Mouse (Mus musculus): Measurements from ENCODE around the gene Mphosph9. TPM values are rescaled to one million over a fixed set of nuclear protein-coding genes. Genes with fewer than 3 reads are reported as not detected.
"Not testable (repeated sequence)": the region's sequence is repeated elsewhere in the genome, so short reads cannot be mapped to it uniquely, and the experiment has no call there.

Gene Mphosph9
- polyA plus RNA-seq, 1 experiment, result 21.7 TPM

DNA sequence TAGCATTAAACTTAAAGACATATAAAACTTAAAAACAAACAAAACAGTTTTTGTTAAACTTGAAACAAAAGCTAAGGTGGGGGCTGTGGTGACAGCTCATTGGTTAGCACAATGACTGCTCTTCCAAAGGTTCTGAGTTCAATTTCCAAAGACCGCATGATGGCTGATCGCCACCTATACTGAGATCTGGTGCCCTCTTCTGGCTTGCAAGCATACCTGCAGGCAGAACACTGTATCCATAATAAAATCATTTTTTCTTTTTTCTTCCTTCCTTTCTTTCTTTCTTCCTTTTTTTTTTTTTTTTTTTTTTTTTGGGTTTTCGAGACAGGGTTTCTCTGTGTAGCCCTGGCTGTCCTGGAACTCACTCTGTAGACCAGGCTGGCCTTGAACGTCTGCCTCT lies 28.5 kb downstream of the Mphosph9 start:
- H3K9ac ChIP-seq (ENCODE audit: low read depth, poor library complexity, severe bottlenecking); H3K27me3 ChIP-seq (ENCODE audit: control insufficient read depth, insufficient read depth, low read length, poor library complexity, severe bottlenecking); H3K27ac ChIP-seq (ENCODE audit: insufficient read depth, low read length); H3K36me3 ChIP-seq (ENCODE audit: control insufficient read depth, insufficient read depth, low read length, poor library complexity, severe bottlenecking); H3K9me3 ChIP-seq (replicated peaks; ENCODE audit: control insufficient read depth, insufficient read depth, low read length, poor library complexity, severe bottlenecking); H3K4me3 ChIP-seq (ENCODE audit: low read depth, low read length); H3K4me1 ChIP-seq (ENCODE audit: control insufficient read depth, insufficient read depth, low read length): not testable (repeated sequence)
- TF ChIP-seq CTCF (IDR thresholded peaks at IDR 0.05; ENCODE audit: low read depth, low read length), result peak; percentile 58

DNA sequence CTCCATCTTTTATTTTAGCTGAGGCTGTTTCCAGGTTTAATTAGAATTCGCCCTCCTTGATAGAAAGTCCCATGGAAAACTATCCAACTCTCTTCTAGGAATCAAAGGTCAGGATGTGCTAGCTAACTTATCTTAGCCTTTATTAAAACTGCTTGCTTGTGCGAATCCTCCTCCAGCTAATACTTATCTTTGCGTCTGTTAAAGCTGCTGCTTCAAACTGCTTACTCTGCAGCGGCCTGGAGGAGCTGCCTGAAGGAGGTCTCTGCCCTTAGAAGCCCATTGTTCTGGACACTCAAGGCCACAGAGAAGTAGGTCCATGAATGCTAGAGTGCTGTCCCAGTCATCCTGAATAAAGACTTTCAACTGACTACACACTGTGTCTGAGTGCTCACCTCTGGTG lies 31.3 kb downstream of the Mphosph9 start:
- Histone ChIP-seq H3K4me3 (ENCODE audit: low read depth, low read length) (no peak overlapping the region), H3K27me3 (ENCODE audit: control insufficient read depth, insufficient read depth, low read length, poor library complexity, severe bottlenecking) (no peaks in the 10 kb centered on the region), H3K4me1 (ENCODE audit: control insufficient read depth, insufficient read depth, low read length) (no peaks in the 10 kb centered on the region), H3K27ac (ENCODE audit: insufficient read depth, low read length) (no peak overlapping the region), H3K9me3 (replicated peaks; ENCODE audit: control insufficient read depth, insufficient read depth, low read length, poor library complexity, severe bottlenecking) (no peaks in the 10 kb centered on the region), H3K9ac (ENCODE audit: low read depth, poor library complexity, severe bottlenecking) (no peak overlapping the region), H3K36me3 (ENCODE audit: control insufficient read depth, insufficient read depth, low read length, poor library complexity, severe bottlenecking) (peaks cover 3% of the 10 kb centered on the region; the same call in 1 of the 2 replicates)
- no peak for TF ChIP-seq EP300 (IDR thresholded peaks at IDR 0.05; ENCODE audit: insufficient read depth, low read depth, low read length)
- no peak for TF ChIP-seq CTCF (IDR thresholded peaks at IDR 0.05; ENCODE audit: low read depth, low read length)
- no peak for TF ChIP-seq POLR2A (IDR thresholded peaks at IDR 0.05; ENCODE audit: insufficient read depth, low read length)

DNA sequence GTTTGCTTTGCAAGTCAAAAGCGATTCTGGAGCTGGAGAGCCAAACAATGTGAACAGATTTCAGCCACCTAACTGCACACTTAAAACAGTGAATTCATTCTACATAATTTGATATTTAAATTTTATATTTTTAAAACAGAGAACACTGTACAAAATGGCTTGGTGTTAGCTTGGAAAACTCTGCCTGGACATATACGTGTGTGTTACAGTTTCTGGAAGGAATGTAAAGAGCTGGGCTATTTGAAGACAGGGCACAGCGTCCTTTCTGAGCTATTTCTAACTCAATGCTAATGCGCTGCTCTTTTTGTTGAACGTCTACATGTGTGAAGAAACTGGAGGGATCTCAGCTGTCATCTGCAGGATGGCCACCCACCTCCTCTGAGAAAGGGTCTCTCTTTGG lies 33.8 kb downstream of the Mphosph9 start:
- no peaks in the 10 kb centered on the region for H3K9me3 ChIP-seq (replicated peaks; ENCODE audit: control insufficient read depth, insufficient read depth, low read length, poor library complexity, severe bottlenecking)
- H3K4me3 ChIP-seq (ENCODE audit: low read depth, low read length), result no peak overlapping the region
- no peak overlapping the region for H3K27ac ChIP-seq (ENCODE audit: insufficient read depth, low read length)
- TF ChIP-seq EP300 (IDR thresholded peaks at IDR 0.05; ENCODE audit: insufficient read depth, low read depth, low read length) (no peak), CTCF (IDR thresholded peaks at IDR 0.05; ENCODE audit: low read depth, low read length) (no peak), POLR2A (IDR thresholded peaks at IDR 0.05; ENCODE audit: insufficient read depth, low read length) (no peak)
- H3K36me3 ChIP-seq (ENCODE audit: control insufficient read depth, insufficient read depth, low read length, poor library complexity, severe bottlenecking), result peaks cover 3% of the 10 kb centered on the region; the same call in 1 of the 2 replicates
- no peaks in the 10 kb centered on the region for H3K4me1 ChIP-seq (ENCODE audit: control insufficient read depth, insufficient read depth, low read length)
- no peaks in the 10 kb centered on the region for H3K27me3 ChIP-seq (ENCODE audit: control insufficient read depth, insufficient read depth, low read length, poor library complexity, severe bottlenecking)
- H3K9ac ChIP-seq (ENCODE audit: low read depth, poor library complexity, severe bottlenecking), result no peak overlapping the region

DNA sequence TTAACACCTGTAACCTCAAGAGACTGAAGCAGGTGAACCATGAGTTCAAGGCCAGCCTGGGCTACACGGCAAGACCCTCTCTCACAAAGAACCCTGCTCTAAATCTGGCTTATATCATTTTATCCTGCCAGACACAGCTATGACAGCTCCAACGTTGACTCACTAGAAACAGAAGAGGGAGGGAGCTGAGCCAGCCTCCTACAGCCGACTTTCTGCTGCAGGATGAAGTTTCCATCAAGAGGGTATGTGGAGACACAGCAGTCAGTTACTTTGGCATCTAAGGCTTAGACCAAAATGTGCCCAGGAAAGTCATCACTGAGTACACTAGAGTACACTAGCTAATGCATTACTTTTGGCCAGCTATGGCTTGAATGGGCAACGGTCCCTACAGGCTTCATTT lies 37.6 kb downstream of the Mphosph9 start:
- H3K4me1 ChIP-seq (ENCODE audit: control insufficient read depth, insufficient read depth, low read length), result no peaks in the 10 kb centered on the region
- H3K9ac ChIP-seq (ENCODE audit: low read depth, poor library complexity, severe bottlenecking), result no peak overlapping the region
- no peak for TF ChIP-seq EP300 (IDR thresholded peaks at IDR 0.05; ENCODE audit: insufficient read depth, low read depth, low read length)
- no peak for TF ChIP-seq POLR2A (IDR thresholded peaks at IDR 0.05; ENCODE audit: insufficient read depth, low read length)
- no peak for TF ChIP-seq CTCF (IDR thresholded peaks at IDR 0.05; ENCODE audit: low read depth, low read length)
- no peak overlapping the region for H3K4me3 ChIP-seq (ENCODE audit: low read depth, low read length)
- H3K27ac ChIP-seq (ENCODE audit: insufficient read depth, low read length), result no peak overlapping the region
- H3K36me3 ChIP-seq (ENCODE audit: control insufficient read depth, insufficient read depth, low read length, poor library complexity, severe bottlenecking), result no peaks in the 10 kb centered on the region
- no peaks in the 10 kb centered on the region for H3K27me3 ChIP-seq (ENCODE audit: control insufficient read depth, insufficient read depth, low read length, poor library complexity, severe bottlenecking)
- H3K9me3 ChIP-seq (replicated peaks; ENCODE audit: control insufficient read depth, insufficient read depth, low read length, poor library complexity, severe bottlenecking), result no peaks in the 10 kb centered on the region

DNA sequence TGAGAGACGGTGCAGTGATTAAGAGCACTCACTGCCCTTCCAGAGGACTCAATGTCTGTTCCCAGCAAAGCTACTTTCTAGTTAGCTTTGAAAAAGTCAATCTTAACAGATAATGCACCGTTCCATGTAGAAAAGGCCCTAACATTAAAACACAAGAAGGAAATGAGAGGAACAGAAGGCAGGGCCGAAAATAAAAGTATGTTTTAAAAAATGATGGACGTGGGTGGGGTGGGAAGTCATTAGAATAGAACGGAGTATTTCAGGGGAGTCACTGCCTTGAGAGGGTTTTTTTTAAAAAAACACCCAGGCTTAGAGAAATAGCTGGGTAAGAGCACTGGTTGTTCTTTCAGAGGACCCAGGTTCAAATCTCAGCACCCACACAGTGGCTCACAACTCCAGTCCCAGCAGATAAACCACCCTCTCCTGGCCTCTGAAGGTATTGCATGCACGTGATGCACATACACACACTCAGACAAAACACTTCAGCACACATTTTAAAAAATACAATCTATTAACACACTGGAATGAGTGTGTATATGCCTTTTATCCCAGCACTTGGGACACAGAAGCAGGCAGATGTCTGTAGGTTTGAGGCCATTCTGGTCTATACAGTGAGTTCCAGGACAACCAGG lies 40.0 kb downstream of the Mphosph9 start:
- H3K36me3 ChIP-seq (ENCODE audit: control insufficient read depth, insufficient read depth, low read length, poor library complexity, severe bottlenecking), result no peaks in the 10 kb centered on the region
- no peaks in the 10 kb centered on the region for H3K4me1 ChIP-seq (ENCODE audit: control insufficient read depth, insufficient read depth, low read length)
- H3K4me3 ChIP-seq (ENCODE audit: low read depth, low read length), result no peak overlapping the region
- no peak overlapping the region for H3K27ac ChIP-seq (ENCODE audit: insufficient read depth, low read length)
- TF ChIP-seq CTCF (IDR thresholded peaks at IDR 0.05; ENCODE audit: low read depth, low read length) (no peak), POLR2A (IDR thresholded peaks at IDR 0.05; ENCODE audit: insufficient read depth, low read length) (no peak), EP300 (IDR thresholded peaks at IDR 0.05; ENCODE audit: insufficient read depth, low read depth, low read length) (no peak)
- no peak overlapping the region for H3K9ac ChIP-seq (ENCODE audit: low read depth, poor library complexity, severe bottlenecking)
- H3K27me3 ChIP-seq (ENCODE audit: control insufficient read depth, insufficient read depth, low read length, poor library complexity, severe bottlenecking), result no peaks in the 10 kb centered on the region
- no peaks in the 10 kb centered on the region for H3K9me3 ChIP-seq (replicated peaks; ENCODE audit: control insufficient read depth, insufficient read depth, low read length, poor library complexity, severe bottlenecking)

GRCm38 (mm10) chr5:124284330-124284729 lies 43.4 kb downstream of the Mphosph9 start:
- H3K9me3 ChIP-seq (replicated peaks; ENCODE audit: control insufficient read depth, insufficient read depth, low read length, poor library complexity, severe bottlenecking), result no peaks in the 10 kb centered on the region
- no peak overlapping the region for H3K27ac ChIP-seq (ENCODE audit: insufficient read depth, low read length)
- H3K9ac ChIP-seq (ENCODE audit: low read depth, poor library complexity, severe bottlenecking), result no peak overlapping the region
- no peak overlapping the region for H3K4me3 ChIP-seq (ENCODE audit: low read depth, low read length)
- H3K27me3 ChIP-seq (ENCODE audit: control insufficient read depth, insufficient read depth, low read length, poor library complexity, severe bottlenecking), result no peaks in the 10 kb centered on the region
- TF ChIP-seq CTCF (IDR thresholded peaks at IDR 0.05; ENCODE audit: low read depth, low read length) (peak; percentile 12), EP300 (IDR thresholded peaks at IDR 0.05; ENCODE audit: insufficient read depth, low read depth, low read length) (no peak)
- no peaks in the 10 kb centered on the region for H3K36me3 ChIP-seq (ENCODE audit: control insufficient read depth, insufficient read depth, low read length, poor library complexity, severe bottlenecking)
- no peaks in the 10 kb centered on the region for H3K4me1 ChIP-seq (ENCODE audit: control insufficient read depth, insufficient read depth, low read length)

Data from ES-Bruce4 (cell line).